Mouse (Mus musculus) heart, embryonic 13.5 days (tissue): ENCODE measurements around the gene Oxtr. TPM values are rescaled to one million over a fixed set of nuclear protein-coding genes. Genes with fewer than 3 reads are reported as not detected.

ENCODE experiments used
- ATAC-seq: fragments of 200-750 bp; cut with Nextera tagmentation; 2 replicates; pipeline ENCODE4 v1.8.0; 2017; ENCODE audit warnings: moderate TSS enrichment; ENCODE audit not compliant: insufficient number of reproducible peaks, low FRiP score, low TSS enrichment; ENCODE audit errors: extremely low read depth
- H3K27ac ChIP-seq: fragments of 300-500 bp; sonication (generic); replicated peaks from 2 replicates; pipeline ENCODE4 v1.5.1; 2015; ENCODE audit warnings: moderate library complexity, mild to moderate bottlenecking, inconsistent platforms
- H3K27me3 ChIP-seq: fragments of 300-500 bp; sonication (generic); replicated peaks from 2 replicates; pipeline ENCODE4 v1.6.1; 2015; ENCODE audit warnings: mild to moderate bottlenecking, inconsistent platforms
- H3K36me3 ChIP-seq: fragments of 300-500 bp; sonication (generic); 2 replicates; pipeline ENCODE4 v1.6.1; 2015; ENCODE audit warnings: mild to moderate bottlenecking, inconsistent platforms
- H3K4me1 ChIP-seq: fragments of 300-500 bp; sonication (generic); 2 replicates; pipeline ENCODE4 v1.6.1; 2015; ENCODE audit warnings: inconsistent platforms
- H3K4me2 ChIP-seq: fragments of 300-500 bp; sonication (generic); 2 replicates; pipeline ENCODE4 v1.6.1; 2015; ENCODE audit warnings: inconsistent platforms, mild to moderate bottlenecking, moderate library complexity
- H3K4me3 ChIP-seq: fragments of 300-500 bp; sonication (generic); 2 replicates; pipeline ENCODE4 v1.5.1; 2015; ENCODE audit warnings: moderate library complexity, mild to moderate bottlenecking, inconsistent platforms
- H3K9ac ChIP-seq: fragments of 300-500 bp; sonication (generic); 2 replicates; pipeline ENCODE4 v1.6.1; 2015; ENCODE audit warnings: inconsistent platforms, mild to moderate bottlenecking, moderate library complexity
- H3K9me3 ChIP-seq: fragments of 300-500 bp; sonication (generic); 2 replicates; pipeline ENCODE4 v1.6.1; 2016; ENCODE audit warnings: inconsistent platforms
- WGBS: fragments of 180-500 bp; shearing (Covaris S2); methylation state at CpG from one replicate; pipeline ENCODE4 v1.1.7; 2015; ENCODE audit warnings: mixed read lengths; 5-methylcytosine and 5-hydroxymethylcytosine counted together
- polyA plus RNA-seq: library from polyadenylated mRNA; unstranded; fragments of >200 nt; fragmentation: Nextera tagmentation; extraction: Ambion mirVana; gene quantifications from 2 replicates; pipeline ENCODE4 v1.2.1, GENCODE M21; 2015

The Oxtr gene
- 0.11 and 0.12 TPM in 2 replicates for polyA plus RNA-seq

DNA sequence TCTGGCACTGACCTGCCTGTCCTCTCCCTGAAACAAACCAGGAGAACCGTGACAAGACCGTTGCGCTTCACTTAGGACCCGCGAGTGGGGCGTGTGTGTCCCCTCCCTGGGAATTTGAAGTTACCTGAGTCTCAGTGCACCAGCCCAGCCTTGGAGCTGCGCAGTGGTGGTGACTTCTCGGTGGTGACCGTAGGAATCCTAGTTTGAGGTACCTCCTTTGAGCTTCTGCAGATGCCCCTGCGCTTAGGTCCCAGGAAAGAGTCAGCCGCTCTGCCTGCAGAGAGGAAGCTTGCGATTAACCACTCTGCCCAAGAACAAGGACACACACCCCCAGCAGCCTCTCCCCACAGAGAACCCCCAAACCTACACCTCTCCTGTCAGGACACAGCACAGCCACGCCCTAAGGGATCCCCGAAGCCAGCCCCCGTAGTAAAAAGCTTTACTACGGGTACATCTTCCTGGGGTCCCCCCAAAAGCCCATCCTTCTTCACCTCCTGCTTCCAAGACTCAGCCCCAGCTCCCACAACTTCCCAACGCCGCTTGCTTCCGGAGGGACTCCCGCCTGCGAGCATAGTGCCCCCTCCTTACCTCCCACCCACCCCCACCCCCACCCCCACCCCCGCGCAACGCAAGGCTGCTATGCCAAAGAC is at the start of gene Oxtr:
TSS of gene Oxtr (minus strand) at position 34 of the 650 bp plus-strand sequence.
- H3K36me3 ChIP-seq: no peaks in the 10 kb centered on the region
- WGBS: 7% methylated on average over 21 of the region's 24 CpGs
- ATAC-seq: no peak
- H3K4me1 ChIP-seq: peaks cover 27% of the 10 kb centered on the region
- H3K27ac ChIP-seq: no peak within 1 kb of the TSS
- no peaks in the 10 kb centered on the region for H3K9me3 ChIP-seq
- H3K27me3 ChIP-seq: peaks cover 78% of the 10 kb centered on the region
- H3K4me3 ChIP-seq: peak within 1 kb of the TSS; percentile 46
- H3K9ac ChIP-seq: peak within 1 kb of the TSS; percentile 70
- H3K4me2 ChIP-seq: peak within 1 kb of the TSS; percentile 73

DNA sequence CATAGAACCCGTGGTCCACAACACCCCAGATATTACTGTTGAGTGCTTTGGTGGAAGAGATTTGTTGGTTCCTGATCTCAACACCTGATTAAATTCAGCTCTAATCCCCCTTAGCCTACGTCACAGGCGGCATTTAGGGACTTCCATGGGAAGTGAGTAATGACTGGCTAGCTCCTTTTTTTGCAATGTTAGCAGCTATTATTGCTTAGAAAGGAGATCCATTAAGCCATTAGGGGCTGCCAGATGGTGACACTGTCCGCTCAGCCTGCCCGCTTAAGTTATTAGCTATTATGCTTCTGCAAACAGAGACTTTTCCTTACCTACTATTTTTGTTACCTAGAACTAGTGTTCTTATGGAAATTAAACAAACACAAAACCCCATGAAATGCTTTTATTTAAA is 35.7 kb upstream of the Oxtr start:
- no peak overlapping the region for H3K9ac ChIP-seq
- no peak overlapping the region for H3K4me2 ChIP-seq
- no peak overlapping the region for H3K27ac ChIP-seq
- H3K9me3 ChIP-seq: no peaks in the 10 kb centered on the region
- H3K27me3 ChIP-seq: 0 out of 2 replicates have a peak, but pooled peaks cover 3% of the 10 kb centered on the region
- no peaks in the 10 kb centered on the region for H3K36me3 ChIP-seq
- no peak for ATAC-seq
- no peaks in the 10 kb centered on the region for H3K4me1 ChIP-seq
- 63% methylated on average over 5 of the region's 5 CpGs for WGBS
- H3K4me3 ChIP-seq: no peak overlapping the region

DNA sequence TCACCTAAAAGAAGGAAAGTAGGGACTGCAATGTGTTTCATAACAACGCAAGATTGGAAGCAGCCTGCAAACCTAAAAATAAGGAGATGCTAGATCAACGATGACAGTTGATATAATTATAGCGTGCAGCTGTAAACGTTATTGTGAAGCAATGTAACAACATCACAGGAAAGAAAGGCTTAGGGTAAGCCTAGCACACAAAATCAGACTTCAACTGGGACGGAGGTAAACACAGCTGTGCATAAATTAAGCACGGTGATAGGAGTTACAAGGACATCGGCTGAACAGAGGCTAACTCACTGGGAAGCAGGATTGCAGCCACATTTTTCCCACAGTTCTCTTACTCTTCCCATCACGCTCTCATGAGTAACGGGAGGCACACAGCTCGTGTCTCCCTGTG is 34.7 kb upstream of the Oxtr start:
- no peaks in the 10 kb centered on the region for H3K4me1 ChIP-seq
- no peak overlapping the region for H3K27ac ChIP-seq
- peaks cover 11% of the 10 kb centered on the region; the same call in 1 of the 2 replicates for H3K27me3 ChIP-seq
- no peak overlapping the region for H3K9ac ChIP-seq
- H3K4me2 ChIP-seq: no peak overlapping the region
- no peak for ATAC-seq
- 69% methylated on average over 10 of the region's 10 CpGs for WGBS
- H3K36me3 ChIP-seq: no peaks in the 10 kb centered on the region
- H3K4me3 ChIP-seq: no peak overlapping the region
- no peaks in the 10 kb centered on the region for H3K9me3 ChIP-seq

DNA sequence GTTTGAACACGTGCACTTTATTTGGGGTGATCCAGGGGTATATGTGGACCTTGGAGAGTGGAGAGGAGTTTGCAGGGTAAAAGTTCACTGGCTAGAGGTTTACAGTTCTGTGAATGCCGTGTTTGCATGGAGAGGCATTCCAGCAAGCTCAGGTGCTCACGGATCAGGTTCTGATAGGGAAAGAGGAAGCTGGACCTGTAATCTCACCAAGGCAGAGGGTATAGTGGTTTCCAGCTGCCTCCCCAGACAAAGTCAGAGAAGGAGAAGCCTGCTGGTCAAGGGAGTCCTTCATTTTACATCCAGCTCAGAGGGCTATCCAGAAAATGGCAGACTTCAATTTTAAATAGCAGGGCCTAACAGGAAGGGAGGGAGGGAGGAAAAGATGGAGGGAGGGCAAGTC is 28.2 kb upstream of the Oxtr start:
- Histone ChIP-seq H3K9me3 (no peaks in the 10 kb centered on the region), H3K27me3 (peaks cover 60% of the 10 kb centered on the region), H3K27ac (no peak overlapping the region), H3K36me3 (no peaks in the 10 kb centered on the region), H3K9ac (no peak overlapping the region), H3K4me1 (no peaks in the 10 kb centered on the region), H3K4me2 (no peak overlapping the region), H3K4me3 (no peak overlapping the region)
- no peak for ATAC-seq
- WGBS: 70% methylated on average over 3 of the region's 3 CpGs

DNA sequence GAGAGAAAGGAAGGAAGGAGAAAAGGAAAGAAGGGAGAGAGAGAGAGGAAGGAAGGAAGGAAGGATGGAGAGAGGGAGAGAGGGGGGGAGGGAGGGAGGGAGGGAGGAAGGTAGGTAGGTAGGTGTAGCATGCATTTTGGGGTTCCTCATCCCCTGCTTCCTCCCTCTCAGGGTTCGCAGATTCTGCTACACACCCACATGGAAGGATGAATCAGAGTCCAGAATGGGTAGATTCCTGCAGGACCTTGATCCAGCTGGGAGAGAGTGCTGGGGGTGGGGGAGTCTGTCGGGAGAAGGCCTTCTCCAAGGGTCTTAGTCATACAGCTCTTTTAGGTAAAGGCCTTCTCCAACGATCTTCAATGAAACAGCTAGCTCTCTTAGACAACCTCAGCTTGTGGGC is 27.8 kb upstream of the Oxtr start:
- whole genome bisulfite sequencing: 64% methylated on average over 3 of the region's 3 CpGs
- ATAC-seq: no peak
- peaks cover 60% of the 10 kb centered on the region for H3K27me3 ChIP-seq
- no peaks in the 10 kb centered on the region for H3K9me3 ChIP-seq
- H3K4me1 ChIP-seq: no peaks in the 10 kb centered on the region
- H3K4me3 ChIP-seq: no peak overlapping the region
- no peak overlapping the region for H3K9ac ChIP-seq
- H3K4me2 ChIP-seq: no peak overlapping the region
- H3K27ac ChIP-seq: no peak overlapping the region
- H3K36me3 ChIP-seq: no peaks in the 10 kb centered on the region

DNA sequence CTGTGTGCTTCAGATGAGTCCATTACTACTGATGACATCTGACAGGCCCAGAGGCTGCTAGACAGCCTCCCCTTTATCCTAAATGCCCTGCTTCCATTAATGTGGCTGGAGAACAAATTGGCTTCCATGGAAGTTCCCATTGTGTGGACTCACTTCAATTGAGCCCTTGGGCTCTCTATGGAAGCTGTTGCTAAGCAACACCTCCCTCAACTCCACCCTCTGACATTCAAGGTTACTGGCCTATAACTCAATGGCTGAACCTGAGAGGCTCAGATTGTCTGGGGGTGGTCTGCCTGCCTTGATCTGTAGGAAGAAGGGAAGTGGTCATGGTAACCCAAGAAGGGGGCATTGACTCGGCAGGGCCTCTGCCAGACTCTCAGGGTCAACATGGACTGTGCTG is 26.8 kb upstream of the Oxtr start:
- H3K4me1 ChIP-seq: no peaks in the 10 kb centered on the region
- H3K27me3 ChIP-seq: peaks cover 60% of the 10 kb centered on the region
- ATAC-seq: no peak
- no peak overlapping the region for H3K4me3 ChIP-seq
- no peaks in the 10 kb centered on the region for H3K36me3 ChIP-seq
- no peak overlapping the region for H3K9ac ChIP-seq
- H3K4me2 ChIP-seq: no peak overlapping the region
- H3K27ac ChIP-seq: no peak overlapping the region
- H3K9me3 ChIP-seq: no peaks in the 10 kb centered on the region
- 52% methylated on average over 1 of the region's 1 CpGs for WGBS

DNA sequence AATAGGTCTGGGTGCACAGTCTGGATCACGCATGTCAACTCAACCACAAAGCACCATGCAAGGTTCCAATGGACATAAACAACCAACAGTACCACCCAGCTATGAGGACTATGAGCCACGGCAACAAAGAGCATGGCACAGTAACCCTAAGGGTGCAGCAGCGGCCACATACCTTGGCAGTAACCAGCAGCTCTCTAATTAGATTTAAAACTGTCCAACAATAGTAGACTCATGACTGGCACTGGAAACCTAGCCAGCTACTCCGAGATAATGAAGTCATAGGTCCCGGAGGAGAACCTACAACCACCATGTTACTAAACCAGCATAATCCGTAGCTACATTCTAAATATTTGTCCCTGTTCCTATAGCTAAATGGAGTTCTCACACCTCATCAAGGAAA is 24.8 kb upstream of the Oxtr start:
- 80% methylated on average over 6 of the region's 6 CpGs for WGBS
- no peaks in the 10 kb centered on the region for H3K9me3 ChIP-seq
- no peak overlapping the region for H3K9ac ChIP-seq
- no peak overlapping the region for H3K4me3 ChIP-seq
- no peaks in the 10 kb centered on the region for H3K36me3 ChIP-seq
- no peak overlapping the region for H3K4me2 ChIP-seq
- peaks cover 67% of the 10 kb centered on the region for H3K27me3 ChIP-seq
- ATAC-seq: no peak
- peaks cover 4% of the 10 kb centered on the region for H3K4me1 ChIP-seq
- H3K27ac ChIP-seq: no peak overlapping the region

DNA sequence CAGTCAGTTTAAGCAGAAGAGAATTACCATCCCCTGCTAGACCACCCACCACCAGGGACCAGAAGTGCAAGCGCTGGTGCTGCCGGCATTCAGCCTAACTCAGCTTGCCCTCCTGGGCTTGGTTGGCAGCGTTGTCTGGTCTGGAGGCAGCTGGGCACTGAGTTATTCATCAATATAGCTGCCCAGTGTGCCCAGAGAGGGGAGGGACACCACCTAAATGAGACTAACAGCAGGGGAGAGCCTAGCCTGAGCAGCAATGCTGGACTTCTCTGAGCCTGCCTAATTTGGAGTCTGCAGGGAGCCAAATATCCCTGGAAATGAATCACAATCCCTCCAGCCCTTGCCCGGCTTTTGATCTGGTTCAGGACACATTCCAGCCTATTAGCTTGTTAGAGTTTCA is 20.6 kb upstream of the Oxtr start:
- H3K27me3 ChIP-seq: peaks cover 57% of the 10 kb centered on the region
- WGBS: 54% methylated on average over 4 of the region's 4 CpGs
- no peak overlapping the region for H3K4me3 ChIP-seq

DNA sequence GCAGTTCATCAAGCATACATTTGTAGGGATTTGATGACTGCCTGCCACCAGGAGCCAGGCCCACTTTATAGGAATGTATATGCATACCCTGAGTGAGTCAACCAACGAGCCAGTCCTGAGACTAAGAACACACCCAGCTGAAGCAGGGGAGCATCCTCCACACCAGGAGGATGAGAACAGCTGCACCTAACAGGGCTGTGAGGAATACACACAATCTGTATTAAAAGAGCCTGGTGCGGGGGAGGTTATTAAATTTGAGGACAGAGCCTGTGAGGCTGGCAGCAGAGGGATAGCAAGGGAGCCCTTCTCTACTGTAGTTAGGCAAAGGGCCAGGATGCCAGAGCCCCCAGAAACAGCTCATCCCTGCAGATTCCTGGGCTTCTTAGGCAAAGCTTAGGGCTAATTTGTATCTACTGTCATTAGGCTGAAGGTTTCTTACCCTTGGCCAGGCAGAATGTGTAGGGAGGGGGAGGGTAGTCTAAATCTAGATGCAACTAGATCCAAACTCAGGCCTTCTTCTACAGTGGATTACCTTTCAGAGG is 19.9 kb upstream of the Oxtr start:
- H3K27me3 ChIP-seq: peaks cover 53% of the 10 kb centered on the region
- H3K27ac ChIP-seq: no peak overlapping the region
- WGBS: 56% methylated on average over 2 of the region's 2 CpGs
- peaks cover 17% of the 10 kb centered on the region for H3K4me1 ChIP-seq
- H3K4me3 ChIP-seq: no peak overlapping the region
- H3K36me3 ChIP-seq: no peaks in the 10 kb centered on the region
- H3K9ac ChIP-seq: no peak overlapping the region
- peaks cover 5% of the 10 kb centered on the region; the same call in 1 of the 2 replicates for H3K9me3 ChIP-seq
- H3K4me2 ChIP-seq: no peak overlapping the region
- ATAC-seq: no peak

More for the DNA sequence above, 20.6 kb upstream of the Oxtr start:
- Histone ChIP-seq H3K4me1 (peaks cover 17% of the 10 kb centered on the region), H3K9ac (no peak overlapping the region), H3K36me3 (no peaks in the 10 kb centered on the region), H3K27ac (no peak overlapping the region), H3K9me3 (peaks cover 5% of the 10 kb centered on the region; the same call in 1 of the 2 replicates), H3K4me2 (no peak overlapping the region)
- no peak for ATAC-seq

DNA sequence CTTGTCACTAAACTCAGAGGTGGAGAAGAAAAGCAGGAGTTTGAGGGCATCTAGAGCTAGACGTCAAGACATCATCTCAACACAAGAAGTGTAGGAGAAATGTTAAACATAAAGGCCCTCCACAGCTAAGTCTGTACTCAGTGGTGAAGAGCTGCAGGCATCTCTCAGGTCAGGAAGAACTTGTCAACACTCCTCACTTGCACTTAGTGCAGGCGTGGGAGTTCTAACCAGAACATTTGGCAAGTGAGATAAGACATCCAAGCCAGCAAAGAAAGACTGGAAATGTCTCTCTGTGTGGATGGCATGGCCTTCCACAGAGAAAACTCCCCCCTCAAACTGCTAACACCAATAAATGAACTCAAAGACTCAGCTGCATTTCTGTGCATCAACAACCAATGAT is 17.9 kb upstream of the Oxtr start:
- H3K9me3 ChIP-seq: peaks cover 5% of the 10 kb centered on the region; the same call in 1 of the 2 replicates
- H3K27ac ChIP-seq: no peak overlapping the region
- no peak overlapping the region for H3K4me2 ChIP-seq
- no peak overlapping the region for H3K4me3 ChIP-seq
- WGBS: 3% methylated on average over 2 of the region's 2 CpGs
- peaks cover 17% of the 10 kb centered on the region for H3K4me1 ChIP-seq
- H3K9ac ChIP-seq: no peak overlapping the region
- H3K36me3 ChIP-seq: no peaks in the 10 kb centered on the region
- ATAC-seq: no peak
- peaks cover 47% of the 10 kb centered on the region for H3K27me3 ChIP-seq

DNA sequence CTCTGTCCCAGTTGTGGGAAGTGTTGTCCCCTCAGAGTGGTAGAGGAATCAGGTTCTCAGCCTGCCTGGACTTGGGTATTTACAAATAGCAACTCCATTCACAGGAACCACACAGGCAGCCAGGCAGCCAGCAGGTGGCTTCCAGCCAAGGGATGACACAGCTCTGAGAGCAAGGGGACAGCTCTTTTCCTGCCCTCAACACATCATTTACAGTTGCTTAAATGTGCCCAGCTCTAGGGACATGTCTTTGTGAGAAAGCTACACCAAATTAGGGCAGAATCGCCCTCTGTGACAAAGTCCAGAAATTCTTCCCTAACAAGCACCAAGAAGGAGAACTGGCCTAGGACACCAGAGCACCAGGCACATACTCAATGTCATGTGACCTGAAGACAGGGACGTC is 11.4 kb upstream of the Oxtr start:
- H3K27ac ChIP-seq: no peak overlapping the region
- H3K4me2 ChIP-seq: no peak overlapping the region
- no peaks in the 10 kb centered on the region for H3K9me3 ChIP-seq
- no peaks in the 10 kb centered on the region for H3K4me1 ChIP-seq
- no peak; the same call in 1 of the 2 replicates for ATAC-seq
- no peak overlapping the region for H3K9ac ChIP-seq
- no peaks in the 10 kb centered on the region for H3K36me3 ChIP-seq
- WGBS: 37% methylated on average over 2 of the region's 2 CpGs
- no peak overlapping the region for H3K4me3 ChIP-seq
- peaks cover 54% of the 10 kb centered on the region for H3K27me3 ChIP-seq

DNA sequence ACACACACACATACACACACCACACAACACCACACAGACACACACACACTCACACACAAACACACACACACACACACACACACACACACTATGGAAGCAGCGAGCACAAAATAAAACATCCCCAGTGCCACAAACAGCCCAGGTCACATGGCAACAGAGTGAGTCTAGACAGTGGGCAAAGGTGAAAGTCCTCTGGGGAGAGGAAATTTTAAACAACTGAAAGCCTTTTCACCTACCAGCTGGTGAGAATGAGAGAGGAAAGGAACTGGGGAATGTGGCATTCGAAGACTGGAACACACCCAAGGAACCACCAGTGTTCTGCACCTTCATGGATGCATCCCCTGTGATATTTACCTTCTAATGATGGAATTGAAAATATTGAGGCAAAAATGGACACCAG is 9.7 kb upstream of the Oxtr start:
- peaks cover 6% of the 10 kb centered on the region; the same call in 1 of the 2 replicates for H3K4me1 ChIP-seq
- H3K27me3 ChIP-seq: peaks cover 45% of the 10 kb centered on the region
- no peak overlapping the region for H3K4me2 ChIP-seq
- no peak for ATAC-seq
- no peak overlapping the region for H3K27ac ChIP-seq
- no peak overlapping the region for H3K4me3 ChIP-seq
- no peaks in the 10 kb centered on the region for H3K36me3 ChIP-seq
- no peaks in the 10 kb centered on the region for H3K9me3 ChIP-seq
- no peak overlapping the region for H3K9ac ChIP-seq
- WGBS: 82% methylated on average over 2 of the region's 2 CpGs
